Mouse (Mus musculus) bone marrow macrophage, adult 2 months (primary cell): ENCODE measurements at regions not wholly inside any gene's neighbourhood (a gene's known extent, or its start where the extent isn't known, plus 50 kb on each side); places are given as distances from the start of the nearest gene placed in this dataset.

Source experiments
- H3K27ac ChIP-seq: 2 replicates; pipeline ENCODE4 v1.5.1; 2012; ENCODE audit warnings: low read depth, low read length; ENCODE audit not compliant: insufficient read depth
- H3K4me1 ChIP-seq: 2 replicates; pipeline ENCODE4 v1.6.1; 2012; ENCODE audit warnings: low read length; ENCODE audit not compliant: control insufficient read depth, insufficient read depth
- H3K4me3 ChIP-seq: 2 replicates; pipeline ENCODE4 v1.5.1; 2012; ENCODE audit warnings: mild to moderate bottlenecking, low read length, moderate library complexity; ENCODE audit not compliant: insufficient read depth
- CTCF ChIP-seq: IDR thresholded peaks from 2 replicates; pipeline ENCODE4 v1.5.1; 2012; ENCODE audit warnings: low read depth, mild to moderate bottlenecking, low read length, moderate library complexity
- POLR2A ChIP-seq: IDR thresholded peaks from 2 replicates; pipeline ENCODE4 v1.6.1; 2012; ENCODE audit warnings: mild to moderate bottlenecking, low read depth, low read length, borderline replicate concordance

DNA sequence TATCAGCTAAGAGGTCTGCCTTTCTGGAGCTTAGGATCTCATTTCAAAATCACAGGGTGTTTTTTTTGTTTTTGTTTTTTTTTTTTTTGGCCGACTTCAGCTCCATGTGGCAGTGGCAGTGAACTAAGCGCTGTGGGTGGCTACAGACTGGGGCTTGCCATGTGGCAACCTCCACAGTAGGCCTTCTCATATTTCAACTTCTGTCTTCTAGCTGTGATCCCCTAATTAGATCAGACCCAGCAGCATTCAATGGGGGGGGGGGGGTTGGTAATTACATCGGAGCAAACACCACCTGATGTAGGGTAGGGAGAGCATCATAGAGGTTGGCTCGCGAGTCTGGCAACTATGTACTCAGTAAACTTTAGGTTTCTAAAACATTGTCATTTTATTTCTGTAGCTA is 392.1 kb upstream of the Dcn start:
- no peak for TF ChIP-seq CTCF
- TF ChIP-seq POLR2A: no peak
- Histone ChIP-seq H3K27ac (no peak overlapping the region), H3K4me3 (no peak overlapping the region), H3K4me1 (no peaks in the 10 kb centered on the region)

DNA sequence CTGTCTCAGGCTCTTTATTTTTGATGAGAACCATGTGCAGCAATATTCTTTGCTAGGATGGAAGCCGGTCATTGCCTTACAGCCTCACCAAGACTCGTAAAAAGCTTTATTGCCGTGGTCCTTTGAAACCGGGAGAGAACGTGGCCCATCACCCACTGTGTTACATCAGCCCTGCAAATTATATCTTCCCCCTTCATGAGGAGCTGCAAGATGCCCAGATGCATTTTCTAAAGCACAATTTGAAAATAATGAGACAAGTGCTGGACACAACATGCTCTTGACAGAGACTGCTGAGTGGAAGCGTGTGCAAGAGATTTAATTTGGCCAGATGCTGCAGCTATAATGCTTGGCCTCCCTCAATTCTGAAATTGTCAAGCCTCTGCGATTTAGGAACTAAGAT is 389.2 kb upstream of the Dcn start:
- no peak overlapping the region for H3K27ac ChIP-seq
- TF ChIP-seq POLR2A (no peak), CTCF (no peak)
- no peak overlapping the region for H3K4me3 ChIP-seq
- no peaks in the 10 kb centered on the region for H3K4me1 ChIP-seq

DNA sequence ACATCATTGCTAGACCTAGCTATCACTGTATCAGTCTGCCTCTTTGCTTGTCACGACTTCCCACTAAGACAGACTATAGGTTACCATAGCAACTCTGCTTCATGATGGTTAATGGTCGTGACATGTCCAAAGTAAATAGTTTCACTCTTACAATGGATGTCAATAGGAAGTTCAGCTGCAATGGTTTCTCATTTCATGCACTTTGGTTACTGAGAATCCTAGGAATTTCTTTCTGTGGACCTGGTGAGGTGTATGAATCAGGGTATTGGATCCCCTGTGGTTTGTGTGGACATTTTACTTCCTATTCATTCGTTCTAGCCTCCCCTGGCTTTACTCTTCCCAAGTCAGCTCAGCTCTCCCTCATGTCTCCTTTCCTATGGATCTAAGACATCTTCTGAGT is 385.5 kb upstream of the Dcn start:
- Histone ChIP-seq H3K27ac (no peak overlapping the region), H3K4me3 (no peak overlapping the region), H3K4me1 (no peaks in the 10 kb centered on the region)
- TF ChIP-seq CTCF: no peak

DNA sequence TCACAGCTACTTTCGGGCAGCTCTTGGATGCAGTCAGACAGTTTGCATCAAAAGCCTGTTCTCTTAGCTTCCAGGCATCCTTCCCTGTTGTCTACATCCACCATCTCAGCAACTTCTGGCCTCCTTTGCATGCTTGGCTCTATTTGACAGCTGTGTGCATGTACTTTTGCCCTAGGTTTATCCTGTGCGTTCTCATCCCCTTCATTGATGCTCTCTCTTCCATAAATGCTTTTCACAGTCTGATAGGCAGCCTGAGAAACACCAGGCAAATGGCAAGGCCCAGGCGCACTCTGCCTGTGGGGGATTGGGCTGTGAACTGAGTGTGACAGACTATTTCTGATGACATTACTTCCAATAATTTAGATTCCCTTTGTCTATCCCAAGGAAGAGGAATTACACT is 364.9 kb upstream of the Dcn start:
- Histone ChIP-seq H3K4me1 (no peaks in the 10 kb centered on the region), H3K4me3 (no peak overlapping the region)

DNA sequence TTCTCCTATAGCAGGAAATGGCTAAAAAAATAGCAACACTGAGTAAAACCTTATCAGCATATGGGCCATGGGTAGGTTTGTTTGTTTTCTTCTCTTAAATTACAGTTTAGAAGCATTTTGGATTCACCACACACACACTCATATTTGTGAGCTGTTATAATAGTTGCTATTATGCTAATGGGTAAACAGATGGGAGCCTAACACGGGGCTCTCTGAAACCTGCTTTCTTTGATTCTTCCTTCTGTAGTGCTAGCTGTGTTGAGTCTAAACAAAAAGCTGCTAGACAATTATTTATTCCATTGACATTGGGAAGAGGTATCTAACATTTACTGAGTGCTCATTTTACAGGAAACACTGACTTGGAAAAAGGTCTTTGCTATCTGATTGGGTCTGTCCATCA is 356.7 kb upstream of the Dcn start:
- Histone ChIP-seq H3K4me3 (no peak overlapping the region), H3K27ac (no peak overlapping the region), H3K4me1 (no peaks in the 10 kb centered on the region)
- no peak for TF ChIP-seq CTCF
- no peak for TF ChIP-seq POLR2A

More for the DNA sequence above, 364.9 kb upstream of the Dcn start:
- TF ChIP-seq CTCF (no peak), POLR2A (no peak)
- H3K27ac ChIP-seq: no peak overlapping the region

DNA sequence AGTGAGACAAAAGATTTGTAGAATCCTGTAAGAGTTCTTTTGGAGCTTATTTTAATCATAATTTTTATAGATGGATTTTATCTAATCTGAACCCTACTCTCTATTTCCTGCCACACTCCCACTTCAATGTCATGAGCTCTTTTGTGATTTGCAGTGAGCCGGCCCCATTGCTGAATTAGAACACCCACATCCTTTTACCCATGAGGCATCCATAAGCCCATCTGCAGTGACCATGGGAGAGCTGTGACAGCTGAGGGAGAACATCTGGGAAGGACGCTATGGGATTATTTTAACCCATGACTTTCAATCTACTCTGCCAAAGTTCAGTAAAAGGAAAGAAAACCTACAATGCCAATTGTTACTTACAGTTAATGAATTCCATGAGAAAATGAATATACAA is 337.8 kb upstream of the Dcn start:
- H3K4me3 ChIP-seq: no peak overlapping the region

DNA sequence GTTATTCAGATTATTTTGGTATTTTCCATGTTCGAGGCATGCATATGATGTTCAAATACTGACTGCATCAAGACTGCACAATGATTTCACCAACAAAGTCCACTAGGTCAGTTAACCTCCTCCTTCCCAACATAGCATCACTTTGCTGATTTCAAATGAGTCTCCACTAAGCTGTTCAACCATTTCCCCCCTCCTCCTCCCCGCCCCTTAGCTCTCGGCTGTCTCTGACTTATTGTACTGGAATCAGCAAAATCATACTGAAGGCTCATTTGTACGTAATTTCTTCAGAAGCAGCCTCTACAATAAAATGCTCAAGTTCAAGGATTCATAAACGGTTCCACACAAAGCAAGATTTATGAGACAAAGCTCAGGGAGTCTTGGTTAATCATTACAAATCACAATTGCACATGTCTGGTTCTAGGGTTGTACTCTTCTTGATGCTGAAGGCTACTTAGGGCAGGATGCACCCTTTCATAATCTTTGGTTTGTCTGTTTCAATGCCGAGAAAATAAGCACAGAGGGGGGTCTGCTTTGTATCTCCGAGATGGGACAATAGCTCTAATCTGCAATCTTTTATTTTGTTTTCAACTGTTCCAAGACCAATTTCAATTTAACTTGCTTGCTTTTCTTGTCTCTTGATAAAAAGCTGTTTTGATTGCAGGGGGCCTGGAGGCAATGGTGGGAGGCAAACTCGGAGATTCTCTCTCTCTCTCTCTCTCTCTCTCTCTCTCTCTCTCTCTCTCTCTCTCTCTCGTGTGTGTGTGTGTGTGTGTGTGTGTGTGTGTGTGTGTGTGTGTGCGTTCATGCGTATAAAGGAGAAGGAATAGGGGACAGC is 320.6 kb upstream of the Dcn start:
- no peaks in the 10 kb centered on the region for H3K4me1 ChIP-seq
- TF ChIP-seq POLR2A: no peak
- no peak for TF ChIP-seq CTCF
- no peak overlapping the region for H3K27ac ChIP-seq
- H3K4me3 ChIP-seq: no peak overlapping the region

More for the DNA sequence above, 337.8 kb upstream of the Dcn start:
- Histone ChIP-seq H3K4me1 (no peaks in the 10 kb centered on the region), H3K27ac (no peak overlapping the region)
- TF ChIP-seq CTCF (no peak), POLR2A (no peak)

DNA sequence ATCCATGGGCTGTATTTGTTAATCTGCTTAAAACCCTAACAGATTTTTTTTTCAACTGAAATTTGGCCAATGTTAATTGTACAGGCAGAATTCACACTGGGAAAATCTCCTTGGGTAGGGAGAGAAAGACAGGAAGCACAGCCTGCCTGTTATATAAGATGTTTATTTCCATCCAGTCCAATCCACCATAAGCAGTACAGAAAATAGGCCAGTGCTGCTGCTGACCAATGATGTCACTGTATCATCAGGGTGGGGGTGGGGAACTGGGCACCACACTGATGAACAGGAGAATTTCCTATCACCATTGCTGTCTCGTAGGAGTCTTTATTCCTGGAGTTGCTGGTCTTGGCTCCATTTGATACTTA is 320.0 kb upstream of the Dcn start:
- no peak overlapping the region for H3K27ac ChIP-seq
- H3K4me1 ChIP-seq: no peaks in the 10 kb centered on the region
- H3K4me3 ChIP-seq: no peak overlapping the region
- no peak for TF ChIP-seq POLR2A
- no peak for TF ChIP-seq CTCF

DNA sequence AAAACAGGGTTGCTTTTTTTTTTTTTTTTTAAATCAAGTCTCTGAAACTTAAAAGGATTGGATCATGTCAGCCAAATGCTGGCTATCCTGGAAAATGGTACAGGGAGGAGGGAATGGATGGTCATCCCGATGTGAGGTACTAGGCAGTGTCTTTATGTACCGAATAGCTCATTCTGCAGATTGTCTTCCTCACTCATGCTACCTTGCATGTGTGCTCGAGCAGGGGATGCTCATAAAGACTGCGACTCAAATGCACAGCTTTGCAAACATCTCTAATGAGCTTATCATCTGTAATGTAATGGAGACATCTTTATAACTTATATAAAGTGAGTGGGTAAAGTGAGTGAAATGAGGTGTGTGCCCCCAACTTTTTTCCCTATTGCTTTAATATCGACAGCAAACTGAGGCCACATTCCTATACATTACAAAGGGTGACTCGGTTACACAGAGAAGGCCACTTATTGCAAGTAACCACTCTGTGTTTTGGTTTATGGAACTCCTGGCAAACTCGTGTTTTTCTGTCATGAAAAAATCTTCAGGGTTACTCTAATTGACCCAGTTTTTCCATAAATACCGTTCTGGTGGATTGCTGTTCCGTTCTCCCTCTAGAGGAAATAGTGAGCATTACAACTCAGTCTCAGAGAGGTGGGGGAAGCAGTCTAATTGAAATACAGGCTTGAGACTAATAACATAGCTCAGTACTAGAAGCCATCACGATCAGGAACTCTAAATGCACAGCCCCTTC is 319.4 kb upstream of the Dcn start:
- Histone ChIP-seq H3K4me1 (no peaks in the 10 kb centered on the region), H3K27ac (no peak overlapping the region), H3K4me3 (no peak overlapping the region)
- TF ChIP-seq CTCF: no peak

DNA sequence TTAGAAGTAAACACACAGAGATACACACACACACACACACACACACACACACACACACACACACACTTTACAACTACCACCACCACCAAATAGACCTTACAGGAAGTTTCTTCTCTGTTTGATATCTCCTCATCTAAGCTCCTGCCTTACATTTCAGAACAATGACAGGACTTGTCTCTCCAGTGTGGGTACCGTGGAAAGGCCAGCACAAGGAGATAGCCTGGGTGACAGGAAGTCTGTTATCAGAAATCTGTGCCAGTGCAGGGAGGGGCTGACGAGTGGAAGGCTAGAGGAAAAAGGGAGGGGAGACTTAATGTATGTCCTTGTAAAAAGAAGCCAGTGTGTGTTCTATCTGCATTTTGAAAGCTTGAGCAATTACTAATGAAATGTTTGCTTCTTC is 318.5 kb upstream of the Dcn start:
- H3K4me1 ChIP-seq: no peaks in the 10 kb centered on the region
- no peak overlapping the region for H3K4me3 ChIP-seq
- H3K27ac ChIP-seq: no peak overlapping the region
- TF ChIP-seq POLR2A (no peak), CTCF (no peak)
